Mouse (Mus musculus) heart, embryonic 14.5 days (tissue): Measurements from ENCODE around the gene Slc1a7. TPM values are rescaled to one million over a fixed set of nuclear protein-coding genes. Genes with fewer than 3 reads are reported as not detected.
A peak's percentile ranks its signal among the peaks of the same experiment; 100 is the strongest.

Experiments used
- ATAC-seq: fragments of 200-750 bp; cut with Nextera tagmentation; 2 replicates; pipeline ENCODE4 v1.8.0; 2017; ENCODE audit warnings: low read depth, moderate TSS enrichment; ENCODE audit not compliant: insufficient number of reproducible peaks, insufficient read depth, low FRiP score
- H3K27ac ChIP-seq, 2 experiments: fragments of 200-500 bp in 1 of 2; fragments of 300-500 bp in 1 of 2; sonication (generic) in 1 of 2; replicated peaks in 1 of 2; 2 replicates each; pipeline ENCODE4 v1.5.1; 2012 to 2014; ENCODE audit warnings: low read depth in 2 of 2, low read length in 2 of 2, control low read depth in 1 of 2, mild to moderate bottlenecking in 1 of 2, mixed read lengths in 1 of 2; ENCODE audit not compliant: control insufficient read depth in 1 of 2, insufficient read depth in 1 of 2
- H3K27me3 ChIP-seq: fragments of 300-500 bp; sonication (generic); 2 replicates; pipeline ENCODE4 v1.6.1; 2014; ENCODE audit warnings: mild to moderate bottlenecking, low read length, control low read depth; ENCODE audit not compliant: control insufficient read depth, insufficient read depth
- H3K36me3 ChIP-seq: fragments of 300-500 bp; sonication (generic); 2 replicates; pipeline ENCODE4 v1.6.1; 2014; ENCODE audit warnings: mild to moderate bottlenecking, control low read depth, low read length, mixed read lengths; ENCODE audit not compliant: control insufficient read depth, insufficient read depth
- H3K4me1 ChIP-seq, 2 experiments: fragments of 200-500 bp in 1 of 2; fragments of 300-500 bp in 1 of 2; sonication (generic) in 1 of 2; 2 replicates each; pipeline ENCODE4 v1.6.1; 2012 to 2014; ENCODE audit warnings: low read length in 2 of 2, control low read depth in 1 of 2, mixed read lengths in 1 of 2; ENCODE audit not compliant: control insufficient read depth in 2 of 2, insufficient read depth in 2 of 2
- H3K4me2 ChIP-seq: fragments of 300-500 bp; sonication (generic); 2 replicates; pipeline ENCODE4 v1.6.1; 2014; ENCODE audit warnings: mild to moderate bottlenecking, low read length
- H3K4me3 ChIP-seq, 2 experiments: fragments of 200-500 bp in 1 of 2; fragments of 300-500 bp in 1 of 2; sonication (generic) in 1 of 2; 2 replicates each; pipeline ENCODE4 v1.5.1; 2012 to 2014; ENCODE audit warnings: low read length in 2 of 2, mild to moderate bottlenecking in 2 of 2, control low read depth in 1 of 2, low read depth in 1 of 2, moderate library complexity in 1 of 2; ENCODE audit not compliant: control insufficient read depth in 1 of 2, insufficient read depth in 1 of 2
- H3K9ac ChIP-seq: fragments of 300-500 bp; sonication (generic); 2 replicates; pipeline ENCODE4 v1.6.1; 2014; ENCODE audit warnings: mild to moderate bottlenecking, low read length
- H3K9me3 ChIP-seq: fragments of 300-500 bp; sonication (generic); 2 replicates; pipeline ENCODE4 v1.6.1; 2016; ENCODE audit warnings: low read length, control low read depth; ENCODE audit not compliant: control insufficient read depth
- WGBS: fragments of 180-500 bp; shearing (Covaris S2); extraction: QIAGEN DNeasy Blood & Tissue Kit; methylation state at CpG from one replicate; pipeline ENCODE4 v1.1.7; 2014; 5-methylcytosine and 5-hydroxymethylcytosine counted together
- polyA plus RNA-seq: library from polyadenylated mRNA; unstranded; fragments of >200 nt; fragmentation: Nextera tagmentation; extraction: Ambion mirVana; gene quantifications from 2 replicates; pipeline ENCODE4 v1.2.1, GENCODE M21; 2014

The Slc1a7 gene
- polyA plus RNA-seq, 1 experiment from 2014 or later = not detected

DNA sequence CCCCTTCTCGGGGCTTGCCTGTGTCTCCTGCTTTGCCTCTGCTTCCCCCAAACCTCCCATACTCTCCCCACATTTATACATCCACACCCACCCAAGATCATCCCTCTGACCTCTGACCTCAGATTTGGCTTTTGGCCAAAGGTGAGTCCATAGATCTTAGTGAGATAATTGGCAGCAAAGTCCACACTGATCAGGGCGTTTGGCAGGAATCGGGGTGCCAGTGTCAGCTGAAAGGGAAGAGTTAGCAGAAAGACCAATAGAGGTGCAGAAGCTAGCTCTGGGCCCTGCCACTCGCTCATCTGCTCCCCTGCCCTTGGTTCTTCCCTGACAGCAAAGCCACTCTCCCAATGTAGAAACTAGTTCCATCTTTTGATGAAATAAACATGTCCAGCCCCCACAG, 55.1 kb downstream of the Slc1a7 start:
- ATAC-seq = no peak
- H3K36me3 ChIP-seq = no peaks in the 10 kb centered on the region
- 0 out of 2 replicates have a peak, but pooled peaks cover 3% of the 10 kb centered on the region for H3K27me3 ChIP-seq
- WGBS = 88% methylated on average over 4 of the region's 4 CpGs
- no peak overlapping the region for H3K9ac ChIP-seq
- no peak overlapping the region for H3K4me2 ChIP-seq
- H3K27ac ChIP-seq = no peak overlapping the region
- peaks cover 3% of the 10 kb centered on the region; the same call in 1 of the 2 replicates for H3K9me3 ChIP-seq
- H3K4me3 ChIP-seq = no peak overlapping the region
- H3K4me1 ChIP-seq = peaks cover 9 to 14% of the 10 kb centered on the region in 2 experiments; a peak in 3 of 4 replicates

DNA sequence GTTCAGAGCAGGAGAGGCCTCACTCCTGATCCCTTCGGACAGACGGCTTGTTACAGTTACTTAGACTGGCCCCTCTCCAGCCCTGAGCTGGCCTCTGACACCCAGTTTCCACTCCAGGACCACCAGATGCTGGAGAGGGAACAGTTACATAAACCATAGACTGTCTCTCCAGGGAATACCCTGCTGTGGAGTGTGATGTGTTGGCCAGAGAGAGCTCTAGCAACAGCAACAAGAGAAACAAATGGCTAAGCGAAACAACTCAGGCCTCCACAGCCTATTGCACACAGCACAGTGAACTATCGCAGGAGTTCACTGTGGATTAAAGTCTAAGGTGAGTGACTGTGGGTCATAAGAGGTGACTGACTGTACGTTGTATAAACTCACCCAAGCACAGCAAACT, 56.5 kb downstream of the Slc1a7 start:
- H3K4me2 ChIP-seq = no peak overlapping the region
- H3K27ac ChIP-seq = no peak overlapping the region
- peaks cover 10% of the 10 kb centered on the region; the same call in 1 of the 2 replicates for H3K27me3 ChIP-seq
- no peak overlapping the region for H3K9ac ChIP-seq
- ATAC-seq = no peak
- peaks cover 2 to 4% of the 10 kb centered on the region in 2 experiments; a peak in 2 of 4 replicates for H3K4me1 ChIP-seq
- H3K9me3 ChIP-seq = peaks cover 3% of the 10 kb centered on the region; the same call in 1 of the 2 replicates
- 71% methylated on average over 5 of the region's 5 CpGs for WGBS
- H3K36me3 ChIP-seq = no peaks in the 10 kb centered on the region
- H3K4me3 ChIP-seq = no peak overlapping the region

GRCm38 (mm10) chr4:108025269-108025668, 57.1 kb downstream of the Slc1a7 start:
- ATAC-seq = no peak
- Histone ChIP-seq H3K9ac (no peak overlapping the region), H3K4me1 (peaks cover 2 to 4% of the 10 kb centered on the region in 2 experiments; a peak in 2 of 4 replicates), H3K36me3 (no peaks in the 10 kb centered on the region), H3K9me3 (peaks cover under 1% of the 10 kb centered on the region; the same call in 1 of the 2 replicates), H3K4me2 (peak overlapping the region; percentile 34), H3K4me3 (no peak overlapping the region), H3K27ac (no peak overlapping the region), H3K27me3 (peaks cover 16% of the 10 kb centered on the region)
- WGBS = 2% methylated on average over 10 of the region's 10 CpGs

DNA sequence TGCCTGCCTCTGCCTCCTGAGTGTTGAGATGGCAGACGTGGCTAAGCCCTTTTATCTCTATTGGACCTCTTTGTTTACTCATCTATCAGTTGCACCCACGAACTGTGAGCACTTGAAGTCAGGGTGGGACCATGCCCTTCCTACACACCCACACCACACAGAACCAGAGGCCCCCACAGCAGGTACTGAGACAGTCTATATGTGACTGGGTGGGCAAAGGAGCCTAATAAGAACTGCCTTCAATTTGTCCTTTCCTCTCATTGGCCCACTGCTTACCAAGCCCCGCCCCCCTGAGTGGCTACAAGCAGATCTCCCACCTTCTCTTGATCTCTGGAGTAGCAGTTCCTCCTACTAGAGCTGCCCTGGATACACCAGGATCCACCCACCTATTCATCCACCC, 58.1 kb downstream of the Slc1a7 start:
- no peak for ATAC-seq

GRCm38 (mm10) chr4:108030888-108031501, 62.9 kb downstream of the Slc1a7 start:
- peaks cover 48% of the 10 kb centered on the region for H3K27me3 ChIP-seq
- no peak overlapping the region for H3K27ac ChIP-seq
- H3K9me3 ChIP-seq = no peaks in the 10 kb centered on the region
- peak overlapping the region; percentile 99 for H3K4me2 ChIP-seq
- no peak for ATAC-seq
- peak overlapping the region; percentile 44 to 64 for H3K4me3 ChIP-seq
- H3K4me1 ChIP-seq = peaks cover 0 to 5% of the 10 kb centered on the region in 2 experiments; a peak in 1 of 4 replicates
- 8% methylated on average over 22 of the region's 22 CpGs for WGBS
- H3K9ac ChIP-seq = peak overlapping the region; percentile 67; the same call in 1 of the 2 replicates
- no peaks in the 10 kb centered on the region for H3K36me3 ChIP-seq

More for the DNA sequence above, 58.1 kb downstream of the Slc1a7 start:
- 39% methylated on average over 3 of the region's 3 CpGs for WGBS
- no peak overlapping the region for H3K27ac ChIP-seq
- H3K4me1 ChIP-seq = peaks cover 2 to 7% of the 10 kb centered on the region in 2 experiments; a peak in 3 of 4 replicates
- no peaks in the 10 kb centered on the region for H3K9me3 ChIP-seq
- H3K4me2 ChIP-seq = no peak overlapping the region
- H3K9ac ChIP-seq = no peak overlapping the region
- no peaks in the 10 kb centered on the region for H3K36me3 ChIP-seq
- H3K27me3 ChIP-seq = peaks cover 25% of the 10 kb centered on the region
- H3K4me3 ChIP-seq = no peak overlapping the region

GRCm38 (mm10) chr4:108031502-108032351, 63.6 kb downstream of the Slc1a7 start:
- no peaks in the 10 kb centered on the region for H3K9me3 ChIP-seq
- peak overlapping the region; percentile 44 to 64 for H3K4me3 ChIP-seq
- no peaks in the 10 kb centered on the region for H3K36me3 ChIP-seq
- 2% methylated on average over 67 of the region's 86 CpGs for WGBS
- peak overlapping the region; percentile 99 for H3K4me2 ChIP-seq
- H3K4me1 ChIP-seq = peaks cover 0 to 5% of the 10 kb centered on the region in 2 experiments; a peak in 1 of 4 replicates
- H3K9ac ChIP-seq = peak overlapping the region; percentile 67
- H3K27me3 ChIP-seq = peaks cover 45% of the 10 kb centered on the region
- peak; percentile 4; the same call in 1 of the 2 replicates for ATAC-seq
- no peak overlapping the region for H3K27ac ChIP-seq

GRCm38 (mm10) chr4:108032352-108032849, 64.3 kb downstream of the Slc1a7 start:
- peak overlapping the region; percentile 67 for H3K9ac ChIP-seq
- H3K27ac ChIP-seq = no peak overlapping the region
- no peaks in the 10 kb centered on the region for H3K36me3 ChIP-seq
- no peaks in the 10 kb centered on the region for H3K9me3 ChIP-seq
- peaks cover 45% of the 10 kb centered on the region for H3K27me3 ChIP-seq
- peaks cover 0 to 5% of the 10 kb centered on the region in 2 experiments; a peak in 1 of 4 replicates for H3K4me1 ChIP-seq
- ATAC-seq = no peak
- peak overlapping the region; percentile 99 for H3K4me2 ChIP-seq
- H3K4me3 ChIP-seq = peak overlapping the region; percentile 44 to 64
- WGBS = 47% methylated on average over 11 of the region's 11 CpGs
